Mouse (Mus musculus) ES-Bruce4 (cell line): ENCODE data around the gene Plcd1. TPM values are rescaled to one million over a fixed set of nuclear protein-coding genes. Genes with fewer than 3 reads are reported as not detected.

ENCODE experiments used
- H3K27ac ChIP-seq: 2 replicates; pipeline ENCODE4 v1.5.1; 2012; ENCODE audit warnings: low read length, inconsistent platforms; ENCODE audit not compliant: insufficient read depth
- H3K27me3 ChIP-seq: 2 replicates; pipeline ENCODE4 v1.6.1; 2012; ENCODE audit warnings: mild to moderate bottlenecking, low read length, inconsistent platforms; ENCODE audit not compliant: control insufficient read depth, poor library complexity, insufficient read depth, severe bottlenecking
- H3K36me3 ChIP-seq: 2 replicates; pipeline ENCODE4 v1.6.1; 2012; ENCODE audit warnings: inconsistent platforms, mild to moderate bottlenecking, low read length, moderate library complexity; ENCODE audit not compliant: control insufficient read depth, poor library complexity, insufficient read depth, severe bottlenecking
- H3K4me1 ChIP-seq: one replicate; pipeline ENCODE4 v1.8.1; 2011; ENCODE audit warnings: low read length; ENCODE audit not compliant: control insufficient read depth, insufficient read depth
- H3K4me3 ChIP-seq: 2 replicates; pipeline ENCODE4 v1.5.1; 2011; ENCODE audit warnings: low read depth, mild to moderate bottlenecking, low read length
- H3K9ac ChIP-seq: 2 replicates; pipeline ENCODE4 v1.6.1; 2012; ENCODE audit warnings: low read depth, mild to moderate bottlenecking, inconsistent platforms; ENCODE audit not compliant: poor library complexity, severe bottlenecking
- H3K9me3 ChIP-seq: replicated peaks from 2 replicates; pipeline ENCODE4 v1.6.1; 2012; ENCODE audit warnings: mild to moderate bottlenecking, low read length, inconsistent platforms; ENCODE audit not compliant: control insufficient read depth, poor library complexity, insufficient read depth, severe bottlenecking
- CTCF ChIP-seq: IDR thresholded peaks from one replicate; pipeline ENCODE4 v1.8.1; 2011; ENCODE audit warnings: low read depth, low read length
- EP300 ChIP-seq: IDR thresholded peaks from 2 replicates; pipeline ENCODE4 v1.6.1; 2011; ENCODE audit warnings: low read depth, low read length; ENCODE audit not compliant: insufficient read depth
- POLR2A ChIP-seq: IDR thresholded peaks from one replicate; pipeline ENCODE4 v1.8.1; 2011; ENCODE audit warnings: low read length; ENCODE audit not compliant: insufficient read depth
- polyA plus RNA-seq: library from polyadenylated mRNA; stranded (reverse); fragments of >200 nt; gene quantifications from 2 replicates; pipeline ENCODE4 v1.2.4, GENCODE M21; 2011; ENCODE audit warnings: low read depth; ENCODE audit not compliant: missing spikeins, insufficient read depth, insufficient read length

Plcd1 gene
- polyA plus RNA-seq, 1 experiment: 22.0 TPM

- Histone ChIP-seq H3K9me3 (no peaks in the 10 kb centered on the region), H3K27ac (no peak within 1 kb of the TSS), H3K27me3 (no peaks in the 10 kb centered on the region), H3K36me3 (no peaks in the 10 kb centered on the region), H3K9ac (peak within 1 kb of the TSS; percentile 41), H3K4me3 (peak within 1 kb of the TSS; percentile 71), H3K4me1 (peaks cover 4% of the 10 kb centered on the region)
- TF ChIP-seq EP300 (peak; percentile 79; the same call in 1 of the 2 replicates), CTCF (no peak), POLR2A (no peak)
These were observed 41.0 kb downstream of the Plcd1 start, which contains the start of gene Vill for GRCm38 (mm10) chr9:119052154-119052944. TSS of gene Vill (plus strand) at chr9:119052778.

GRCm38 (mm10) chr9:119051158-119051557, 42.1 kb downstream of the Plcd1 start:
- H3K36me3 ChIP-seq: no peaks in the 10 kb centered on the region
- H3K27ac ChIP-seq: no peak overlapping the region
- no peaks in the 10 kb centered on the region for H3K9me3 ChIP-seq
- peaks cover 4% of the 10 kb centered on the region for H3K4me1 ChIP-seq
- no peak overlapping the region for H3K9ac ChIP-seq
- H3K27me3 ChIP-seq: no peaks in the 10 kb centered on the region
- TF ChIP-seq CTCF: no peak
- TF ChIP-seq EP300: no peak
- no peak for TF ChIP-seq POLR2A
- no peak overlapping the region for H3K4me3 ChIP-seq

GRCm38 (mm10) chr9:119048182-119048903, 45.0 kb downstream of the Plcd1 start:
- no peaks in the 10 kb centered on the region for H3K27me3 ChIP-seq
- peaks cover 4% of the 10 kb centered on the region for H3K4me1 ChIP-seq
- TF ChIP-seq EP300: no peak
- TF ChIP-seq POLR2A: no peak
- no peak for TF ChIP-seq CTCF
- H3K9ac ChIP-seq: no peak overlapping the region
- no peaks in the 10 kb centered on the region for H3K9me3 ChIP-seq
- H3K4me3 ChIP-seq: no peak overlapping the region
- H3K27ac ChIP-seq: no peak overlapping the region
- H3K36me3 ChIP-seq: no peaks in the 10 kb centered on the region

- Histone ChIP-seq H3K9ac (no peak overlapping the region), H3K4me3 (no peak overlapping the region), H3K27me3 (no peaks in the 10 kb centered on the region), H3K4me1 (no peaks in the 10 kb centered on the region), H3K27ac (no peak overlapping the region), H3K36me3 (no peaks in the 10 kb centered on the region), H3K9me3 (no peaks in the 10 kb centered on the region)
- TF ChIP-seq POLR2A (no peak), CTCF (no peak), EP300 (no peak)
These were observed 53.1 kb downstream of the Plcd1 start for GRCm38 (mm10) chr9:119040101-119040775.

- H3K9ac ChIP-seq: no peak overlapping the region
- no peak for TF ChIP-seq POLR2A
- no peak for TF ChIP-seq EP300
- no peak for TF ChIP-seq CTCF
- H3K4me3 ChIP-seq: no peak overlapping the region
- no peaks in the 10 kb centered on the region for H3K4me1 ChIP-seq
- H3K36me3 ChIP-seq: no peaks in the 10 kb centered on the region
- H3K27ac ChIP-seq: no peak overlapping the region
- no peaks in the 10 kb centered on the region for H3K27me3 ChIP-seq
- no peaks in the 10 kb centered on the region for H3K9me3 ChIP-seq
These were observed 54.7 kb downstream of the Plcd1 start for GRCm38 (mm10) chr9:119038574-119038973.

GRCm38 (mm10) chr9:119037076-119037730, 56.1 kb downstream of the Plcd1 start:
- no peaks in the 10 kb centered on the region for H3K9me3 ChIP-seq
- no peaks in the 10 kb centered on the region for H3K4me1 ChIP-seq
- TF ChIP-seq CTCF (no peak), POLR2A (no peak), EP300 (no peak)
- H3K27me3 ChIP-seq: no peaks in the 10 kb centered on the region
- no peak overlapping the region for H3K9ac ChIP-seq
- no peak overlapping the region for H3K4me3 ChIP-seq
- H3K36me3 ChIP-seq: no peaks in the 10 kb centered on the region
- H3K27ac ChIP-seq: no peak overlapping the region
